Mouse (Mus musculus) liver, embryonic 14.5 days (tissue): ENCODE measurements around the gene Gpr137c. TPM values are rescaled to one million over a fixed set of nuclear protein-coding genes. Genes with fewer than 3 reads are reported as not detected.

Experiments used
- ATAC-seq: fragments of 200-750 bp; cut with Nextera tagmentation; 2 replicates; pipeline ENCODE4 v1.8.0; 2017; ENCODE audit warnings: moderate number of reproducible peaks, mild to moderate bottlenecking, moderate library complexity; ENCODE audit not compliant: insufficient read depth
- DNase-seq, 3 experiments: peaks; one replicate each; pipeline ENCODE4 v3.0.0-alpha.2; 2012 to 2013; ENCODE audit warnings: low read depth in 3 of 3, low spot score in 3 of 3
- H3K27ac ChIP-seq: fragments of 300-500 bp; sonication (generic); 2 replicates; pipeline ENCODE4 v1.5.1; 2014; ENCODE audit warnings: moderate library complexity, mild to moderate bottlenecking, control low read depth, inconsistent platforms
- H3K27me3 ChIP-seq: fragments of 300-500 bp; sonication (generic); 2 replicates; pipeline ENCODE4 v1.6.1; 2014; ENCODE audit warnings: mild to moderate bottlenecking, low read length, moderate library complexity; ENCODE audit not compliant: control insufficient read depth, insufficient read depth
- H3K36me3 ChIP-seq: fragments of 300-500 bp; sonication (generic); replicated peaks from 2 replicates; pipeline ENCODE4 v1.6.1; 2014; ENCODE audit warnings: low read depth; ENCODE audit not compliant: control insufficient read depth, insufficient read depth
- H3K4me1 ChIP-seq, 2 experiments: fragments of 200-500 bp in 1 of 2; fragments of 300-500 bp in 1 of 2; sonication (generic) in 1 of 2; replicated peaks; 2 replicates each; pipeline ENCODE4 v1.6.1; 2012 to 2014; ENCODE audit warnings: antibody characterized with exemption in 1 of 2, inconsistent platforms in 1 of 2, low read length in 1 of 2; ENCODE audit not compliant: control insufficient read depth in 2 of 2, insufficient read depth in 2 of 2
- H3K4me2 ChIP-seq: fragments of 300-500 bp; sonication (generic); 2 replicates; pipeline ENCODE4 v1.6.1; 2014; ENCODE audit warnings: low read depth, mild to moderate bottlenecking, control low read depth, moderate library complexity
- H3K4me3 ChIP-seq, 2 experiments: fragments of 200-500 bp in 1 of 2; fragments of 300-500 bp in 1 of 2; sonication (generic) in 1 of 2; 2 replicates each; pipeline ENCODE4 v1.5.1; 2012 to 2014; ENCODE audit warnings: low read depth in 2 of 2, low read length in 2 of 2, mild to moderate bottlenecking in 2 of 2, control low read depth in 1 of 2, inconsistent platforms in 1 of 2, moderate library complexity in 1 of 2; ENCODE audit not compliant: insufficient read depth in 1 of 2
- H3K9ac ChIP-seq: fragments of 300-500 bp; sonication (generic); replicated peaks from 2 replicates; pipeline ENCODE4 v1.6.1; 2014; ENCODE audit warnings: mild to moderate bottlenecking, control low read depth, moderate library complexity
- H3K9me3 ChIP-seq: fragments of 300-500 bp; sonication (generic); 2 replicates; pipeline ENCODE4 v1.6.1; 2016; ENCODE audit warnings: low read length, mixed read lengths; ENCODE audit not compliant: control insufficient read depth
- CTCF ChIP-seq: IDR thresholded peaks from 2 replicates; pipeline ENCODE4 v1.5.1; 2016; ENCODE audit warnings: antibody characterized with exemption, low read depth, control low read depth
- EP300 ChIP-seq: IDR thresholded peaks from 2 replicates; pipeline ENCODE4 v1.6.1; 2016; ENCODE audit warnings: antibody characterized with exemption, low read depth
- WGBS: fragments of 180-500 bp; shearing (Covaris S2); extraction: QIAGEN DNeasy Blood & Tissue Kit; methylation state at CpG from one replicate; pipeline ENCODE4 v1.1.7; 2014; ENCODE audit not compliant: insufficient replicate concordance; 5-methylcytosine and 5-hydroxymethylcytosine counted together
- polyA plus RNA-seq, 2 experiments: library from polyadenylated mRNA; depleted of rRNA in 1 of 2; stranded (reverse) in 1 of 2; unstranded in 1 of 2; fragments of >200 nt; fragmentation: Nextera tagmentation in 1 of 2; extraction: Ambion mirVana in 1 of 2; gene quantifications; 2 replicates each; pipeline versions ENCODE4 v1.2.1 to v1.2.3; 2012 to 2014

The Gpr137c gene
- polyA plus RNA-seq, 2 experiments = 0.25 to 0.37 TPM

GRCm38 (mm10) chr14:45181611-45182010, 37.9 kb upstream of the Gpr137c start:
- no peaks in the 10 kb centered on the region for H3K27me3 ChIP-seq
- no peaks in the 10 kb centered on the region for H3K4me1 ChIP-seq
- DNase-seq = no peak
- TF ChIP-seq EP300 = no peak
- no peak for TF ChIP-seq CTCF
- no peak overlapping the region for H3K27ac ChIP-seq
- no peak overlapping the region for H3K4me2 ChIP-seq
- no peaks in the 10 kb centered on the region for H3K9me3 ChIP-seq
- H3K4me3 ChIP-seq = no peak overlapping the region
- H3K9ac ChIP-seq = no peak overlapping the region
- ATAC-seq = no peak
- H3K36me3 ChIP-seq = no peaks in the 10 kb centered on the region
- 53% methylated on average over 4 of the region's 4 CpGs for WGBS

DNA sequence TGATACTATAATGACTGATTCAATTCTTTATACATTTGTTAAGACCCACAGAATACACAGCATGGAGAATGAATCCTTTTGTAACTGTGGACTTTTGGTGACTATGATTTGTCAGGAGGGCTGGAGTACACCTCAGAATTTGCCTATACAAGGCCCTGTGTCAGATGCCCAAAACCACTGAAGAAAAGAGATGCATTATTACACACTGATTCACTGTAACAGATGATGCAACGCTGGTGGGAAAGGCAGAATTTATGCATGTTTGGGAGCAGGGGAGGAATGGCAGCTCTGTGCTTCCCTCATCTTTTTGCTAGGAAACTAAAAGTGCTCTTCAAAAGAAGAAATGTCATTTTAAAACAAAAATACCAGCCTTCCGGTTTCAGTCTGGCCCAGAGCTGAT, 28.5 kb upstream of the Gpr137c start:
- ATAC-seq = no peak
- Histone ChIP-seq H3K27ac (no peak overlapping the region), H3K36me3 (no peaks in the 10 kb centered on the region), H3K9me3 (no peaks in the 10 kb centered on the region), H3K9ac (no peak overlapping the region), H3K4me3 (no peak overlapping the region), H3K27me3 (no peaks in the 10 kb centered on the region), H3K4me1 (no peaks in the 10 kb centered on the region), H3K4me2 (no peak overlapping the region)
- WGBS = 53% methylated on average over 2 of the region's 2 CpGs
- TF ChIP-seq CTCF (no peak), EP300 (no peak)
- DNase-seq = no peak

GRCm38 (mm10) chr14:45200607-45201006, 18.9 kb upstream of the Gpr137c start:
- no peak for ATAC-seq

DNA sequence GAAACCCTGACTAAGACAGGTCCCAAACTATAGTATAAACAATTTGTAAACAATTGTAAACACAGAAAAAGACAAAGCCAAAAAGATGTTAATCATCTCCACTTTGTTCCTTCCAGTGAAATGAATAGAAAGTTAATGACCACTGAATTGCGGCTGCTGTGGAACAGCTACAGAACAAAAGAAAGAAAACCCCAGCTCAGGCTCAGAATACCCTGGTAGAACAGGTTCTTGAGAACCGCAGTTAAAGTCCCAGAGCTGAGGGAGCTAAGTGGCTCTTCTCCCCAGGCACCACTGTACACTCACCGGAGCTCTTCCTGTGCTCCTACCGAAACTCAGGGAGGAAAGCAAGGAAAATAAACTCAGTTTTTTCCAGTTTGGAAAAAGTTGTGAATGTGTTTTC, 8.8 kb upstream of the Gpr137c start:
- ATAC-seq = no peak
- DNase-seq = no peak
- Histone ChIP-seq H3K4me1 (no peaks in the 10 kb centered on the region), H3K9me3 (no peaks in the 10 kb centered on the region), H3K27me3 (no peaks in the 10 kb centered on the region), H3K4me3 (no peak overlapping the region), H3K4me2 (no peak overlapping the region), H3K36me3 (no peaks in the 10 kb centered on the region), H3K27ac (no peak overlapping the region), H3K9ac (no peak overlapping the region)
- WGBS = 61% methylated on average over 4 of the region's 4 CpGs
- no peak for TF ChIP-seq EP300
- TF ChIP-seq CTCF = no peak

More at GRCm38 (mm10) chr14:45200607-45201006, 18.9 kb upstream of the Gpr137c start:
- Histone ChIP-seq H3K27me3 (no peaks in the 10 kb centered on the region), H3K27ac (no peak overlapping the region), H3K4me1 (no peaks in the 10 kb centered on the region), H3K4me3 (no peak overlapping the region), H3K9me3 (no peaks in the 10 kb centered on the region), H3K36me3 (no peaks in the 10 kb centered on the region), H3K9ac (no peak overlapping the region), H3K4me2 (no peak overlapping the region)
- DNase-seq = no peak
- TF ChIP-seq EP300 (no peak), CTCF (no peak)

GRCm38 (mm10) chr14:45211431-45211830, 8.1 kb upstream of the Gpr137c start:
- TF ChIP-seq CTCF = no peak
- TF ChIP-seq EP300 = no peak

More at GRCm38 (mm10) chr14:45211431-45211830, 8.1 kb upstream of the Gpr137c start:
- Histone ChIP-seq H3K36me3 (no peaks in the 10 kb centered on the region), H3K27me3 (no peaks in the 10 kb centered on the region), H3K9me3 (no peaks in the 10 kb centered on the region), H3K4me1 (no peaks in the 10 kb centered on the region), H3K9ac (no peak overlapping the region), H3K4me2 (no peak overlapping the region), H3K27ac (no peak overlapping the region), H3K4me3 (no peak overlapping the region)
- no peak for ATAC-seq
- DNase-seq = no peak
- WGBS = 58% methylated on average over 1 of the region's 1 CpGs
